Mouse (Mus musculus) bone marrow, adult 2 months (tissue): ENCODE measurements around the gene Ncbp2. TPM values are rescaled to one million over a fixed set of nuclear protein-coding genes. Genes with fewer than 3 reads are reported as not detected.

Experiments used
- H3K27ac ChIP-seq: fragments of 200-500 bp; 2 replicates; pipeline ENCODE4 v1.5.1; 2012; ENCODE audit warnings: low read depth, mild to moderate bottlenecking, control low read depth, inconsistent platforms, low read length; ENCODE audit not compliant: control insufficient read depth, poor library complexity, insufficient read depth
- H3K4me1 ChIP-seq: fragments of 200-500 bp; 2 replicates; pipeline ENCODE4 v1.6.1; 2011; ENCODE audit warnings: low read length; ENCODE audit not compliant: control insufficient read depth, insufficient read depth
- H3K4me3 ChIP-seq: fragments of 200-500 bp; replicated peaks from 2 replicates; pipeline ENCODE3; 2011; ENCODE audit warnings: mild to moderate bottlenecking, low read depth, low read length, control low read depth; ENCODE audit not compliant: control insufficient read depth
- CTCF ChIP-seq: fragments of 200-500 bp; IDR thresholded peaks from 2 replicates; pipeline ENCODE4 v1.5.1; 2011; ENCODE audit warnings: low read length, control low read depth; ENCODE audit not compliant: control insufficient read depth, insufficient read depth
- POLR2A ChIP-seq: fragments of 200-500 bp; IDR thresholded peaks from 2 replicates; pipeline ENCODE4 v1.6.1; 2011; ENCODE audit warnings: low read depth, mild to moderate bottlenecking, control low read depth, low read length, borderline replicate concordance; ENCODE audit not compliant: control insufficient read depth
- whole genome bisulfite sequencing: fragments of 180-500 bp; shearing (Covaris S2); methylation state at CpG from one replicate; pipeline ENCODE4 v1.1.7; 2018; 5-methylcytosine and 5-hydroxymethylcytosine counted together
- polyA plus RNA-seq: library from polyadenylated mRNA; stranded (reverse); fragments of >200 nt; gene quantifications from 2 replicates; pipeline ENCODE4 v1.2.4, GENCODE M21; 2011; ENCODE audit warnings: low replicate concordance; ENCODE audit not compliant: missing spikeins, insufficient read depth, insufficient read length

The Ncbp2 gene
- polyA plus RNA-seq, 1 experiment, result 39.3 TPM

- 75% methylated on average over 10 of the region's 10 CpGs for WGBS
- Histone ChIP-seq H3K4me1 (no peaks in the 10 kb centered on the region), H3K27ac (no peak overlapping the region), H3K4me3 (no peak overlapping the region)
- no peak for TF ChIP-seq CTCF
- TF ChIP-seq POLR2A, result no peak
Measured at GRCm38 (mm10) chr16:32008529-32009293, 60.4 kb downstream of the Ncbp2 start.

- 35% methylated on average over 5 of the region's 5 CpGs for WGBS
- TF ChIP-seq CTCF, result no peak
- TF ChIP-seq POLR2A, result no peak
- Histone ChIP-seq H3K4me3 (no peak overlapping the region), H3K27ac (no peak overlapping the region), H3K4me1 (no peaks in the 10 kb centered on the region)
Measured at GRCm38 (mm10) chr16:32009913-32010312, 61.6 kb downstream of the Ncbp2 start.

- Histone ChIP-seq H3K27ac (no peak overlapping the region), H3K4me3 (no peak overlapping the region), H3K4me1 (no peaks in the 10 kb centered on the region)
- no peak for TF ChIP-seq POLR2A
- no peak for TF ChIP-seq CTCF
- 71% methylated on average over 4 of the region's 4 CpGs for WGBS
Measured at GRCm38 (mm10) chr16:32010330-32010729, 62.0 kb downstream of the Ncbp2 start.

Other genes starting within 250 kb of the Ncbp2 start
- gene Meltf, start 69.7 kb upstream of the Ncbp2 start, polyA plus RNA-seq, result not detected in 2 replicates
- gene Pigz, start 14.7 kb upstream of the Ncbp2 start, polyA plus RNA-seq, result 0.79 and 6.2 TPM in 2 replicates
- 16.2 and 24.9 TPM in 2 replicates for gene 0610012G03Rik, start within 50 bp of the Ncbp2 start, polyA plus RNA-seq
- 4.3 and 5.3 TPM in 2 replicates for gene Senp5, start 54.8 kb downstream of the Ncbp2 start, polyA plus RNA-seq
- gene Pak2, start 130.8 kb downstream of the Ncbp2 start, polyA plus RNA-seq, result 12.7 and 25.2 TPM in 2 replicates
- 11.1 and 35.7 TPM in 2 replicates for gene Pigx, start 151.2 kb downstream of the Ncbp2 start, polyA plus RNA-seq
- gene Cep19, start 151.3 kb downstream of the Ncbp2 start, polyA plus RNA-seq, result 4.5 and 11.3 TPM in 2 replicates
- 22.6 and 50.5 TPM in 2 replicates for gene Nrros, start 217.1 kb downstream of the Ncbp2 start, polyA plus RNA-seq
- gene Bex6, start 231.3 kb downstream of the Ncbp2 start, polyA plus RNA-seq, result 3.3 and 6.1 TPM in 2 replicates